Mouse (Mus musculus) induced T-regulatory cell, adult 2 months (primary cell): ENCODE results near the gene Wdr72.

Experiments
- DNase-seq: peaks from one replicate; pipeline ENCODE4 v3.0.0-alpha.2; 2012; ENCODE audit warnings: low read depth

The Wdr72 gene

GRCm38 (mm10) chr9:74241292-74241691 lies 131.1 kb downstream of the Wdr72 start:
- DNase-seq = no peak

- DNase-seq = no peak
Measured at GRCm38 (mm10) chr9:74248084-74248483, 137.9 kb downstream of the Wdr72 start.

- no peak for DNase-seq
Measured at GRCm38 (mm10) chr9:74249486-74249885, 139.3 kb downstream of the Wdr72 start.

- no peak for DNase-seq
Measured at GRCm38 (mm10) chr9:74250522-74250921, 140.4 kb downstream of the Wdr72 start.

- no peak for DNase-seq
Measured at GRCm38 (mm10) chr9:74258389-74258788, 148.2 kb downstream of the Wdr72 start.

- no peak for DNase-seq
Measured at GRCm38 (mm10) chr9:74277752-74278385, 167.7 kb downstream of the Wdr72 start.

- DNase-seq = no peak
Measured at GRCm38 (mm10) chr9:74282072-74282471, 171.9 kb downstream of the Wdr72 start.

GRCm38 (mm10) chr9:74286210-74286609 lies 176.1 kb downstream of the Wdr72 start:
- no peak for DNase-seq

- no peak for DNase-seq
Measured at GRCm38 (mm10) chr9:74294479-74294878, 184.3 kb downstream of the Wdr72 start.

- no peak for DNase-seq
Measured at GRCm38 (mm10) chr9:74318771-74319170, 208.6 kb downstream of the Wdr72 start.

GRCm38 (mm10) chr9:74324089-74324924 lies 214.2 kb downstream of the Wdr72 start:
- no peak for DNase-seq

GRCm38 (mm10) chr9:74324925-74325295 lies 214.8 kb downstream of the Wdr72 start:
- no peak for DNase-seq

- no peak for DNase-seq
Measured at GRCm38 (mm10) chr9:74325981-74326380, 215.8 kb downstream of the Wdr72 start.

- no peak for DNase-seq
Measured at GRCm38 (mm10) chr9:74328821-74329220, 218.7 kb downstream of the Wdr72 start.

GRCm38 (mm10) chr9:74330706-74331495 lies 220.7 kb downstream of the Wdr72 start:
- DNase-seq = no peak

GRCm38 (mm10) chr9:74332321-74332720 lies 222.2 kb downstream of the Wdr72 start:
- no peak for DNase-seq
